Mouse (Mus musculus): ENCODE results near the gene Gdpd5.

GRCm38 (mm10) chr7:99410315-99410714 lies 29.1 kb downstream of the Gdpd5 start:
- no peak for TF ChIP-seq CTCF (IDR thresholded peaks at IDR 0.05; ENCODE audit: extremely low read depth, insufficient read depth, low read length)
- no peak for TF ChIP-seq POLR2A (IDR thresholded peaks at IDR 0.05; ENCODE audit: extremely low read depth, insufficient read depth, low read length)

All from cortical plate, adult 2 months (tissue).